Mouse (Mus musculus): ENCODE data around the gene Gm20388. TPM values are rescaled to one million over a fixed set of nuclear protein-coding genes. Genes with fewer than 3 reads are reported as not detected.
A peak's percentile ranks its signal among the peaks of the same experiment; 100 is the strongest.

The Gm20388 gene
- total RNA-seq, 2 experiments from 2014 or later, result 10.3 to 10.6 TPM

GRCm38 (mm10) chr8:121174721-121175539, 1264.3 kb downstream of the Gm20388 start:
- DNase-seq (ENCODE audit: low spot score in 2 of 2), result no peak
- intact Hi-C loops (cut with DNase I), result no loop called here

DNA sequence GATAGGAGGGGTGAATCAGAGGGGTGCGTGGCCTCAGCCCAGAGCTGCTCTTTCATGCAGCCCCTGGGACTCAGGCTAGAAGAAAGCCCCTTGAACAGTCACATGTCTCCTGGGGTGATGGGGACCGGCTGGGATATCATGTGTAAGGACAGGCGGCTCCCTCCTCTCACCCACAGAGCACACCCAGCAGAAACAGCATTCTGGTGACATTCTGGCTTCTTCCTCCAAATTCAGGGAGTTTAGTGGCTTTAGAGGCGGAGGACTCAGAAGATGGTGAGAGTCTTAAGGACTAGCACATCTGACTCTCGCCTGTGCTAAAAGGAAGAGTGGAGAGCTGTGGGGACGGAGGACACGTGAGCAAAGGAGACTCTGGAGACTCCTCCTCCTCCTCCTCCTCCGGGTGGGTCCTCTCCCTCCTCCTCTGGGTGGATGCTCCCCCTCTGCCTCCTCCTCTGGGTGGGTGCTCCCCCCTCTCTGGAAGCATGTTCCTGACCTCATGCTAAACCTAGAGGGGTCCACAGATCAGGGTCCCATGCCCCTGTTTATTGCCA, 1265.0 kb downstream of the Gm20388 start:
- DNase-seq (ENCODE audit: low spot score in 2 of 2), result no peak
- intact Hi-C loops (cut with DNase I), result no loop called here

DNA sequence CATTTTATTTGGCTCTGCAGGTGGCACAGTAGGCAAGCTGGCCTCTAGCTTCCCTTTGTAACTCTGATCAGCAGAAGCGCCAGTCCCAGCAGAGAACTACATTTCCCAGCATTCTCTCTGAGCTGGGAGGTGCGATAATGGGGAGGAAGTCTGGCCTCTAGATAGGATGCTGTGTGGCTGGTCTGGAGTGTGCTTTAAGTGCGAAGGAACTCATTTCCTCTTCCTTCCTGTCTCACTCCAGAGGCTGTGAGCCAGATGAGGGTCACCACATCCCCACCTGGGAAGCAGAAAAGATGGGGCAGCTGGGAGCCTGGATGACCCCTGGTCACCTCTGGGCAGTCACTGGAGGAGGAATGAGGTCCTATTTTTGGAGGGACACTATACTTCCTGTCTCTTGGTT, 1265.7 kb downstream of the Gm20388 start:
- DNase-seq (ENCODE audit: low spot score in 2 of 2), result no peak
- intact Hi-C loops (cut with DNase I), result no loop called here

- no peak for DNase-seq (ENCODE audit: low spot score in 2 of 2)
- intact Hi-C loops (cut with DNase I), result no loop called here
Measured at GRCm38 (mm10) chr8:121180474-121181284, 1270.0 kb downstream of the Gm20388 start.

DNA sequence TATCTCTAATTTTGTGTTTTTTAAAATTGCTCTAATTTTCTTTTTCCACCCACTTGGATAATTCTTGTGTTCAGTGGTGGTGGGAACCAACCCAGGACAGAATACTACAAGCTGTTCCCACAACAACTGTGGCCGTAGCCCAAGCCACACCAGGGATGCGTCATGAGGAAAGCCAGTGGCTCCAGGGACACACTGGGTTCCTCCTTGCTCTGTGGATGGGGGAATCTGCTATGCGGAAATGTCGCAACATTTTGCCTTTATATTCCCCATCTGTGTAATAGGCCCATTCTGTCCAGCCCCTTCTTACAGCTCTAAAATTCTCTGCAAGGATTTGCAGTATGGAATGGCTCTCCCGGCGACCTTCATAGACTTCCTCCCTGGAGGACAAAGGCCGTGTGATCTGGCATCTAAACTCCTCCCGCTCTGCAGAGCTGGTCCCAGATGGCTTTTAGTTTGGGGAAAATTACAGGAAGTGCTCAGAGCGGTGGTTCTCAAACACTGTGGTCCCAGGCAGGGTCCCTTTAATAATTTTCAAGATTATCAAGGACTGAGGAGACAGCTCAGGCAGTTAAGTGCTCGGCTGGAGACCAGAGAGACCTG, 1270.7 kb downstream of the Gm20388 start:
- DNase-seq (ENCODE audit: low spot score in 2 of 2), result no peak
- intact Hi-C loops (cut with DNase I), result no loop called here

DNA sequence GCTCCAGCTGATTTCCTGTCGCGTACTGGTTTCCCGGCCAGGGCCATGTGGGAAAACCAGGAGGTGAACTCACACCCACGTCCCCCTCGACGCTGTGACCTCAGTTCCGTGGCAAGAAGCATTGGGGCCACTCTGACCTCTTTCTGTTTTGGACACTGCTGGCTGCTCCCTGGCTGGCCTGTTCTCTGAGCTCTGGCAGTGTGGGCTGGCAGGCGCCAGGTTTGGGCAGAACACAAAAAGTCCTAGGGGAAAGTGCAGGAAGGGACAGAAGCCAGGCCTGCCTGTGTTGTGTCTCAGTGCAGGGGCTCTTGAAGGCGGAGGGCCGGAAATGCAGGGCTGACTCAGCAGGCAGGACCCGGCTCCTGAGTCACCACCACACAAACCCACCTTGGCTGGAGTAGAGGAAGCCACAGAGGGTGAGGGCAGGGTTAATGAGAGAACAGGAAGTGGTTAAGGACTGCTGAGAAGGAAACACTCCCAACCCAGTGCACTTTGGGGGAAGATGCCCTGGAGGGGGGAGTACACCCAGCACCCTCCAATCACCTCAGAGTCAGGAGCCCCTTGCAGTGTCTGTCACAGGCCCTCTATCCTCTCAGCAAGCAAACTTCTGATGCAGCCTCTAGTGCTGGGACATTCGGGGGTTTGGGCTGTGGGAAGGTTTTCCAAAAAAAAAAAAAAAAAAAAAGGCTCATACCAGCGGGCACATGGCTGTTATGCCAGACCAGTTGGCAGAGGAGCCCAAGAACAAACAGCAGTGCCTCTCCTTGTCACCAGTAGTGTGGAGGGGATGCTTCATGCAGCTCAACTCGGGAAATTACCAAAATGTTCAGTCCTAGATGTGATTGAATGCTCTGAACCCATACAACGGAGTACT, 1277.1 kb downstream of the Gm20388 start:
- intact Hi-C loops (cut with DNase I), result no loop called here
- DNase-seq (ENCODE audit: low spot score in 2 of 2), result peak in 1 of 2 experiments; percentile 8

DNA sequence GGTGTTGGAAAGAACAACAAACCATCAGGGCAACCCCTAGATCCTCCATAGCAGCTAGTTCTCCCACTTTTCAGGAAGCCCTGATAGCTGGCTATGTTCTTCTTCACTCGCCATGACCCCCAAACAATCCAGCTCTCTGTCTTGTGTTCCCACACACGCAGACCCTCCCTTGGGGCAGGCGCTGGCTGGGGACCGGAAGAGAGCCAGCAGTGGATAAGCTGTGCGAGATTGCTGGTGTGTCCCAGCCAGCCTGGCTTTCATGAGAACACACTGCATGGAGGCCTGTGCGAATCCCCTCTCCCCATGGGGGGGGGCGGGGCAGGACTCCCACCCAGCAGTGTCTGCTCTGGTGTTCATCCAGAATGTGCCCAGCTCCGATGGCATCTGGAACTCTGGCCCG, 1278.4 kb downstream of the Gm20388 start:
- DNase-seq (ENCODE audit: low spot score in 2 of 2), result no peak
- intact Hi-C loops (cut with DNase I), result no loop called here

DNA sequence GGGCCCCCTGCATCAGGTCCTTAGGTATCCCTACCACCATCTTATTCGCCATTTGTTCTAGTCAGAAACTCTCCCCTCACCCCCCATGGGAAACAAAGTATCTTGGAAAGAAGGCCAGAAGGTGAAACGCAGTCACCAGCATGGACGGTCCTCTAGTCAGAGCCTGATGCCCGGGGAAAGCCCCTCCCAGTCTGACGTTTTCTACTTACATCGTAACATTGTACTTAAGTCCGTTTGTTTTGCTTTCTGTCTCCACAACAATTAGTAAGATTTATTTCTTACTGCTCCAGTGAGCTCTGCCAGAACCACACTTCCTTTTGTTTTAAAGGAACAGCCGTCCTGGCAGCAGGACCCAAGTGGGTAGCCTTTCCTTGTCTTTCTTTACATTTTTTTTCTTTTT, 1281.8 kb downstream of the Gm20388 start:
- intact Hi-C loops (cut with DNase I), result no loop called here
- no peak for DNase-seq (ENCODE audit: low spot score in 2 of 2)

DNA sequence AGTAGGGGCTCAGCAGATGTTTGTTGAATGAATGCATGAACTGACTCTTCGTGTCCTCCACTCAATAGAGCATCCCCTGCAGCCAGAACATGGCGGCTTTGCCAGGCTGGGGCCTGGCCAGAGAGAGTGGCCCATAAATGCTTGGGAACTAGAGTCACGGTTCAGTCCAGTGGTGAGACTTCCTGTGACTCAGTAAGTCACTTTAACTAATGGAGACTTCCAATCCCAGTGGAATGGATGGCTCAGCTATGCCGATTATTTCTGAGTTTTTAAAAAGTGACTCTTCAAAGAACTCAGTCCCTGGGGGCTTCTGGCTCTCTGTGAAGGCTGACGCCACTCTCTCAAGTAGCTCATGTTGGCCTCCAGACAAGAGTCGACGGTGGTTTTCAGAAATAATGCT, 1285.3 kb downstream of the Gm20388 start:
- DNase-seq (ENCODE audit: low spot score in 2 of 2), result no peak
- intact Hi-C loops (cut with DNase I), result no loop called here

GRCm38 (mm10) chr8:121196726-121197668, 1286.4 kb downstream of the Gm20388 start:
- intact Hi-C loops (cut with DNase I), result no loop called here
- DNase-seq (ENCODE audit: low spot score in 2 of 2), result no peak

- DNase-seq (ENCODE audit: low spot score in 2 of 2), result no peak
- intact Hi-C loops (cut with DNase I), result no loop called here
Measured at GRCm38 (mm10) chr8:121200069-121200468, 1289.4 kb downstream of the Gm20388 start.

DNA sequence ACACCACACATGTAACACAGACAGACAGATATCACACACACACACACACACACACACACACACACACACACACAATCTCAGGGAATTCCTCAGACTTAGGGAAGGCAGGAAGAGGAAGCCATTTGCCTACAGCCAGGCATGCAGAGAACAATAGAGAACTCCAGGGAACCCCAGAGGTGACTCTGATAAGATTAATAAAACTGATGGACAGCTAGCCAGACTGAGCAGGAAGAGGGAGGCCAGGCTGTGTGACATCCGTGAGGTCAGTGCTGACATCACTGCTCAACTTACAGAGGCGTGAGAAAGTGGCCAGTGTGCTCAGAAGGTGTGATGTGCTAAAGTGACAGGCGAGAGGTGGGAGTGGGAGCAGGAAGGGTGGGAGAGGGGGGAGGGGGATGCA, 1290.3 kb downstream of the Gm20388 start:
- DNase-seq (ENCODE audit: low spot score in 2 of 2), result no peak

DNA sequence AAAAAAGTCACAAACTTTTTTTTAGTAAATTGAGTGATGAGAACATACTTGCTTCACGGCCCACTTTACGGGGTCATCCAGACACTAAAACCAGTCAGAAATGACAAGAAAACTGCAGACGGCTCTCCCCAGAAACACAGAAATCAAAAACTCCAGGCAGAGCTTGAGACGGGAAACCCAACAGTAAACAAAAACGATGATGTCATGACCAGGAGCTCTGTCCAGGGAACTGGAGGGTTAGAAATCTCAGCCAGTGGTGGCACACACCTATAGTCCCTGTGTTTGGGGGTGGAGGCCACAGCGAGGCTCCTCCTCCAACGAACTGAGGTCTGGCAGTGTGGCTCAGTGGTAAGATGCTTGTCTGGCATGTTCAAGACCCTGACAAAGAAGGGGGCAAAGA, 1291.0 kb downstream of the Gm20388 start:
- DNase-seq (ENCODE audit: low spot score in 2 of 2), result no peak
- intact Hi-C loops (cut with DNase I), result no loop called here

More for the DNA sequence above, 1290.3 kb downstream of the Gm20388 start:
- intact Hi-C loops (cut with DNase I), result no loop called here

DNA sequence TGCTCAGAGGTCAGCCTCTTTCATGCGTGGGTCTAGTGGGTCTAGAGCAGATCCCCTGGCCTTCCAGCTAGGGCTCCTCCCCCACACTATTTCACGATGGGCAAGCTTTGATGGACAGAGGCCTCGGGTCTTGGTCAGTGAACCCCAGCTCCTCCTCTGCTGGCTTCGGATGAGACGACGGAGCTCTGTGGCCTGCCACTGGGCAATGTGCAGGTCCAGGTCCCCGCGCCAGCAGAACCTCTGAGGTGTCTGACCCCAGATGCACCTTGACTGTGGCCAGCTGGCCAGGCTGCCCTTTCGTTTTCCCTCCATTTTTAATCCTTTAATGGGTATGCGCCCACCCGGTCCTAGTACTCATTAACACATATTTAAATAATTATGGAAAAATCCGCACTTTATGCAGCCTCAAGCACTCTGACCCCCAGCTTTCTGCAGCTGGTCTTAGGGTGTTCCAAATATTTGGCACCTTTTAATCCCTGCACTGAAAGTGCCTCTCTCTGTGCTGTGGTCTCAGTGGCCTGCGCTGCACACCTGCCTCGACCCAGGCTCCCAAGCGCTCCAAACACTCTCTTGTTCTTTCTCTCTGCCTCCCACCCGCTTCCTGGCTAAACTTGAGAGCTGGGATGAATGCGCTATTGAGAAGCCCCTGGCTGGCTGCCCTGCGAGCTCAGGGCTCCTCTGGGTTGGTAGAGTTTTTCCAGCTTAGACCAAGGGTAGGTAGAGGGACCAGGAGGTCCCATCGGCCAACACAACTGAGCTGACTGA, 1293.2 kb downstream of the Gm20388 start:
- intact Hi-C loops (cut with DNase I), result no loop called here
- peak; percentile 19 to 39 for DNase-seq (ENCODE audit: low spot score in 2 of 2)

DNA sequence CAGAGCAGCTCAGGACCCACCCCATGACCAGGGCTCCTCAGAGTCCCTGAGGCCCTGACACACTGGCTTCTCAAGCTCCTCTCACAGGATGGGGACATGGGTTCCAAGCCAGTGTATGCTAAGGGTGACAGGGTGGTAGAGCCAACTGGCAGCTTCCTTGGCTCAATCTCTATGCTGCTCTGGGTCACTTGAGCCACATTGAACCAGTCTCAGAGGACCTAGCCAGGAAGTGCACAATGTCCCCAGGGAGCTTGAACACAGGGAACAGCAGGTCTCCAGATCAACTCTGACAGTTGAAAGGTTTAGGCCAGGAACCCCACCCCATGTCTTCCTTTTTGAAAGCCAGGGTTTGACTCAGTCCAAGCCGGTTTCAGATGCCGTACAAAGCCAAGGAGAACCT, 1296.5 kb downstream of the Gm20388 start:
- no peak for DNase-seq (ENCODE audit: low spot score in 2 of 2)
- intact Hi-C loops (cut with DNase I), result no loop called here

DNA sequence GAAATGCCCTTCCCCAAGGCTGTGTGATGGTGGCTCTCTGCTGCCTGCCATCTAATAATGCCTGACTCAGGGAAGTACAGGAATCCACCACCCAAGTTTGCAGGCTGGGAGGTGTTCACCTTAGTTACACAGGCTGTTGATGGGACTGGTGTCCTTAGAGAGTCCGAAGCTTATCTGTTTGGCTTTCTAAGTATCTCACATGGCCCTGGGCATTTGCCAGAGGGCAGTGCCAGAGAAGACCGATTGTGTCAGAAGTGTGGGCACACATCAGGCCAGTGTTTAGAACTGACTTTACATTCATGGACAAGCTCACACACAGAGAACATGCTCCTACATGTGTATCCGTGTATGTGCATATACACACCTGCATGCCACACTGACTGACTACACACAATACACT, 1300.0 kb downstream of the Gm20388 start:
- intact Hi-C loops (cut with DNase I), result no loop called here
- DNase-seq (ENCODE audit: low spot score in 2 of 2), result no peak

DNA sequence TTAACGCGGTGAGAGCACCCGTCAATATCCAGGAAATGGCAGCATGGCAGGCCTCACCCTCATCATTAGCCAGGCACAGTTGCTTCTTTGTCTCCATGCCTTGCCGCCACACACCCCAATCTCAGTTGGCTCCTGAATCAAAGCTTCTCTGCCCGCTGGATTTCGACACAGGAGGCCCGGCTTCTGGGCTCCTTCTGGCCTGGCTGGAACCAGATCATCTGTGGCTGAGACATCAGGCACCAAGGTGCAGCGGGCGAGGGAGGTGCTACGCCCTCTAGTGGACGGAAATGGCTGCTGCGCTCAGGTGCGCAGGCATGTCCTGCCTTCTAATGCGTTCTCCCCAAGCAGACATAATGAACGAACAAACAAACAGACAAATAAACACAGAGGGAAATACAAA, 1302.6 kb downstream of the Gm20388 start:
- intact Hi-C loops (cut with DNase I), result no loop called here
- DNase-seq (ENCODE audit: low spot score in 2 of 2), result no peak

DNA sequence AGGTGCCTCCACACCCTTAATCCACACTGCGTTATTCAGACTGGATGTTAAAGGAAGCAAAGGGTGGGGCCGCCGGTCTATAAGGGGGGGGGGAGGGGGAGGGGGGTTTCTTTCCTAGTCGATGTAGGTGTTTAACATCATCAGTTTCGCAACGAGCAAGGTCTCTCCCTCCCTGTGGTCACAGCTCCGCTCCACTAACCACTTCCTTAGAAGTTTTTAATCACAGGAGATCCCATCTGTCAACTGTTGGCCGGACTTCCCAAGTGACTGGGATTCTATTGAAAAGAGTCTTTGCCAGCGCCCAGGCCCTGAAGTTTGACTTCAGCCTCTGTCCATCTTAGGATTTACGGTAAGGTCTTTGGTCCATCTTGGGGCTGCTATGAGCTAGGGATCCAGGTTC, 1303.0 kb downstream of the Gm20388 start:
- DNase-seq (ENCODE audit: low spot score in 2 of 2), result no peak

More for the DNA sequence above, 1303.0 kb downstream of the Gm20388 start:
- intact Hi-C loops (cut with DNase I), result no loop called here
